Mouse (Mus musculus): ENCODE measurements around the gene Tcp10c.
"Not testable (repeated sequence)": the region's sequence is repeated elsewhere in the genome, so short reads cannot be mapped to it uniquely, and the experiment has no call there.

The Tcp10c gene

GRCm38 (mm10) chr17:13391020-13391419 is 36.6 kb downstream of the Tcp10c start:
- DNase-seq (ENCODE audit: low spot score in 2 of 2): not testable (repeated sequence)

- not testable (repeated sequence) for DNase-seq (ENCODE audit: low spot score in 2 of 2)
These were observed 45.6 kb downstream of the Tcp10c start for GRCm38 (mm10) chr17:13399961-13400360.

- DNase-seq (ENCODE audit: low spot score in 2 of 2): not testable (repeated sequence)
These were observed 47.7 kb downstream of the Tcp10c start for GRCm38 (mm10) chr17:13402118-13402517.

- not testable (repeated sequence) for DNase-seq (ENCODE audit: low spot score in 2 of 2)
These were observed 49.3 kb downstream of the Tcp10c start for GRCm38 (mm10) chr17:13403527-13404131.

GRCm38 (mm10) chr17:13406023-13406422 is 51.7 kb downstream of the Tcp10c start:
- DNase-seq (ENCODE audit: low spot score in 2 of 2): not testable (repeated sequence)

GRCm38 (mm10) chr17:13406701-13407100 is 52.3 kb downstream of the Tcp10c start:
- not testable (repeated sequence) for DNase-seq (ENCODE audit: low spot score in 2 of 2)

GRCm38 (mm10) chr17:13407621-13408256 is 53.4 kb downstream of the Tcp10c start:
- DNase-seq (ENCODE audit: low spot score in 2 of 2): not testable (repeated sequence)

GRCm38 (mm10) chr17:13408257-13408633 is 53.9 kb downstream of the Tcp10c start:
- not testable (repeated sequence) for DNase-seq (ENCODE audit: low spot score in 2 of 2)

GRCm38 (mm10) chr17:13421022-13421591 is 66.7 kb downstream of the Tcp10c start:
- DNase-seq (ENCODE audit: low spot score in 2 of 2): not testable (repeated sequence)

GRCm38 (mm10) chr17:13422638-13423037 is 68.3 kb downstream of the Tcp10c start:
- not testable (repeated sequence) for DNase-seq (ENCODE audit: low spot score in 2 of 2)

GRCm38 (mm10) chr17:13423373-13424024 is 69.1 kb downstream of the Tcp10c start:
- DNase-seq (ENCODE audit: low spot score in 2 of 2): not testable (repeated sequence)

GRCm38 (mm10) chr17:13424321-13424720 is 69.9 kb downstream of the Tcp10c start:
- not testable (repeated sequence) for DNase-seq (ENCODE audit: low spot score in 2 of 2)

- not testable (repeated sequence) for DNase-seq (ENCODE audit: low spot score in 2 of 2)
These were observed 71.3 kb downstream of the Tcp10c start for GRCm38 (mm10) chr17:13425694-13426093.

GRCm38 (mm10) chr17:13426508-13426907 is 72.1 kb downstream of the Tcp10c start:
- DNase-seq (ENCODE audit: low spot score in 2 of 2): not testable (repeated sequence)

All from frontal cortex, postnatal 36 days (tissue).